Mouse (Mus musculus) right cerebral cortex, postnatal 4 days (tissue): Measurements from ENCODE around the gene Tank.

Source experiments
- DNase-seq: peaks from one replicate; pipeline ENCODE4 v3.0.0-alpha.2; 2022

The Tank gene

GRCm38 (mm10) chr2:61580555-61581080 is 2.2 kb downstream of the Tank start:
- DNase-seq = no peak

GRCm38 (mm10) chr2:61582578-61583315 is 4.4 kb downstream of the Tank start:
- no peak for DNase-seq

GRCm38 (mm10) chr2:61585447-61585846 is 7.1 kb downstream of the Tank start:
- no peak for DNase-seq

- no peak for DNase-seq
Observed at GRCm38 (mm10) chr2:61586166-61586565, 7.8 kb downstream of the Tank start.

GRCm38 (mm10) chr2:61590751-61591150 is 12.4 kb downstream of the Tank start:
- no peak for DNase-seq

- no peak for DNase-seq
Observed at GRCm38 (mm10) chr2:61592095-61592494, 13.7 kb downstream of the Tank start.

GRCm38 (mm10) chr2:61592699-61593029 is 14.3 kb downstream of the Tank start:
- DNase-seq = no peak

GRCm38 (mm10) chr2:61593030-61593811 is 14.8 kb downstream of the Tank start:
- DNase-seq = peak; percentile 79

GRCm38 (mm10) chr2:61593871-61594304 is 15.5 kb downstream of the Tank start:
- DNase-seq = no peak

GRCm38 (mm10) chr2:61599730-61600129 is 21.3 kb downstream of the Tank start:
- DNase-seq = no peak

GRCm38 (mm10) chr2:61603461-61603860 is 25.1 kb downstream of the Tank start:
- DNase-seq = no peak

- no peak for DNase-seq
Observed at GRCm38 (mm10) chr2:61606942-61607341, 28.6 kb downstream of the Tank start.

GRCm38 (mm10) chr2:61623996-61624395 is 45.6 kb downstream of the Tank start:
- no peak for DNase-seq

- no peak for DNase-seq
Observed at GRCm38 (mm10) chr2:61630864-61631555, 52.6 kb downstream of the Tank start.

GRCm38 (mm10) chr2:61635099-61635498 is 56.7 kb downstream of the Tank start:
- no peak for DNase-seq

GRCm38 (mm10) chr2:61638182-61638581 is 59.8 kb downstream of the Tank start:
- no peak for DNase-seq

GRCm38 (mm10) chr2:61642452-61643368 is 64.3 kb downstream of the Tank start:
- peak; percentile 53 for DNase-seq

GRCm38 (mm10) chr2:61651206-61651605 is 72.8 kb downstream of the Tank start:
- no peak for DNase-seq

GRCm38 (mm10) chr2:61651640-61652039 is 73.3 kb downstream of the Tank start:
- DNase-seq = no peak

GRCm38 (mm10) chr2:61655046-61655381 is 76.6 kb downstream of the Tank start:
- DNase-seq = peak; percentile 28

- peak; percentile 70 for DNase-seq
Observed at GRCm38 (mm10) chr2:61655382-61656281, 77.2 kb downstream of the Tank start.
